Mouse (Mus musculus): ENCODE measurements around the gene Kcne2. TPM values are rescaled to one million over a fixed set of nuclear protein-coding genes. Genes with fewer than 3 reads are reported as not detected.

The Kcne2 gene
- total and polyA plus RNA-seq, 2 experiments from 2014 or later = 1.5 to 10.2 TPM

GRCm38 (mm10) chr16:92294267-92294970 is 2.2 kb downstream of the Kcne2 start:
- H3K27ac ChIP-seq (ENCODE audit: low read depth, low read length) = no peak overlapping the region
- no peaks in the 10 kb centered on the region for H3K9me3 ChIP-seq (ENCODE audit: low read length)
- no peaks in the 10 kb centered on the region for H3K27me3 ChIP-seq (ENCODE audit: insufficient read depth, low read length)
- no peaks in the 10 kb centered on the region for H3K4me1 ChIP-seq (ENCODE audit: insufficient read depth)
- WGBS = 31% methylated on average over 12 of the region's 12 CpGs
- H3K36me3 ChIP-seq (ENCODE audit: insufficient read depth) = no peaks in the 10 kb centered on the region
- DNase-seq (no peak), ATAC-seq (no peak)
- no peak overlapping the region for H3K4me3 ChIP-seq (ENCODE audit: low read depth, low read length)
- no peak overlapping the region for H3K9ac ChIP-seq
- H3K4me2 ChIP-seq (ENCODE audit: low read depth) = no peak overlapping the region
- TF ChIP-seq CTCF (IDR thresholded peaks at IDR 0.05; ENCODE audit: low read depth) = no peak

GRCm38 (mm10) chr16:92295328-92295727 is 3.1 kb downstream of the Kcne2 start:
- H3K4me2 ChIP-seq (ENCODE audit: low read depth) = no peak overlapping the region
- no peak overlapping the region for H3K9ac ChIP-seq
- no peak for TF ChIP-seq CTCF (IDR thresholded peaks at IDR 0.05; ENCODE audit: low read depth)
- H3K27me3 ChIP-seq (ENCODE audit: insufficient read depth, low read length) = no peaks in the 10 kb centered on the region
- no peaks in the 10 kb centered on the region for H3K9me3 ChIP-seq (ENCODE audit: low read length)
- no peak for ATAC-seq
- WGBS = 79% methylated on average over 2 of the region's 2 CpGs
- no peaks in the 10 kb centered on the region for H3K4me1 ChIP-seq (ENCODE audit: insufficient read depth)
- H3K36me3 ChIP-seq (ENCODE audit: insufficient read depth) = no peaks in the 10 kb centered on the region
- DNase-seq = no peak
- no peak overlapping the region for H3K4me3 ChIP-seq (ENCODE audit: low read depth, low read length)
- H3K27ac ChIP-seq (ENCODE audit: low read depth, low read length) = no peak overlapping the region

GRCm38 (mm10) chr16:92300649-92301411 is 8.6 kb downstream of the Kcne2 start, which contains the start of gene Smim11:
Gene Smim11 (plus strand): TSS chr16:92301286.
- DNase-seq (peak; percentile 99), ATAC-seq (peak; percentile 98)
- WGBS = 8% methylated on average over 32 of the region's 32 CpGs
- Histone ChIP-seq H3K4me1 (ENCODE audit: insufficient read depth) (peaks cover 15% of the 10 kb centered on the region), H3K4me3 (ENCODE audit: low read depth, low read length) (peak within 1 kb of the TSS; percentile 60), H3K9ac (peak within 1 kb of the TSS; percentile 71), H3K27ac (ENCODE audit: low read depth, low read length) (peak within 1 kb of the TSS; percentile 82), H3K4me2 (ENCODE audit: low read depth) (peak within 1 kb of the TSS; percentile 78), H3K36me3 (ENCODE audit: insufficient read depth) (peaks cover 3% of the 10 kb centered on the region; the same call in 1 of the 2 replicates), H3K27me3 (ENCODE audit: insufficient read depth, low read length) (no peaks in the 10 kb centered on the region), H3K9me3 (ENCODE audit: low read length) (no peaks in the 10 kb centered on the region)
- no peak for TF ChIP-seq CTCF (IDR thresholded peaks at IDR 0.05; ENCODE audit: low read depth)

- DNase-seq (no peak), ATAC-seq (peak; percentile 49)
These were observed 9.2 kb downstream of the Kcne2 start for GRCm38 (mm10) chr16:92301412-92301806.

GRCm38 (mm10) chr16:92301989-92302388 is 9.8 kb downstream of the Kcne2 start:
- DNase-seq (peak; percentile 42), ATAC-seq (peak; percentile 30)
- 17% methylated on average over 5 of the region's 5 CpGs for WGBS
- peak overlapping the region; percentile 60 for H3K4me3 ChIP-seq (ENCODE audit: low read depth, low read length)
- H3K9ac ChIP-seq = peak overlapping the region; percentile 71
- no peaks in the 10 kb centered on the region for H3K27me3 ChIP-seq (ENCODE audit: insufficient read depth, low read length)
- H3K36me3 ChIP-seq (ENCODE audit: insufficient read depth) = peaks cover 11% of the 10 kb centered on the region; the same call in 1 of the 2 replicates
- peaks cover 15% of the 10 kb centered on the region for H3K4me1 ChIP-seq (ENCODE audit: insufficient read depth)
- peak overlapping the region; percentile 64 for H3K27ac ChIP-seq (ENCODE audit: low read depth, low read length)
- no peak for TF ChIP-seq CTCF (IDR thresholded peaks at IDR 0.05; ENCODE audit: low read depth)
- H3K4me2 ChIP-seq (ENCODE audit: low read depth) = peak overlapping the region; percentile 78
- H3K9me3 ChIP-seq (ENCODE audit: low read length) = no peaks in the 10 kb centered on the region

More at GRCm38 (mm10) chr16:92301412-92301806, 9.2 kb downstream of the Kcne2 start:
- H3K4me1 ChIP-seq (ENCODE audit: insufficient read depth) = peaks cover 15% of the 10 kb centered on the region
- peak overlapping the region; percentile 60 for H3K4me3 ChIP-seq (ENCODE audit: low read depth, low read length)
- 1% methylated on average over 12 of the region's 12 CpGs for WGBS
- no peak for TF ChIP-seq CTCF (IDR thresholded peaks at IDR 0.05; ENCODE audit: low read depth)
- H3K36me3 ChIP-seq (ENCODE audit: insufficient read depth) = peaks cover 9% of the 10 kb centered on the region; the same call in 1 of the 2 replicates
- H3K27me3 ChIP-seq (ENCODE audit: insufficient read depth, low read length) = no peaks in the 10 kb centered on the region
- peak overlapping the region; percentile 78 for H3K4me2 ChIP-seq (ENCODE audit: low read depth)
- no peaks in the 10 kb centered on the region for H3K9me3 ChIP-seq (ENCODE audit: low read length)
- peak overlapping the region; percentile 71 for H3K9ac ChIP-seq
- peak overlapping the region; percentile 64 for H3K27ac ChIP-seq (ENCODE audit: low read depth, low read length)

GRCm38 (mm10) chr16:92302506-92302905 is 10.3 kb downstream of the Kcne2 start:
- peak overlapping the region; percentile 78 for H3K4me2 ChIP-seq (ENCODE audit: low read depth)
- ATAC-seq = no peak
- H3K27ac ChIP-seq (ENCODE audit: low read depth, low read length) = peak overlapping the region; percentile 43; the same call in 1 of the 2 replicates
- H3K4me1 ChIP-seq (ENCODE audit: insufficient read depth) = peaks cover 15% of the 10 kb centered on the region
- 70% methylated on average over 5 of the region's 5 CpGs for WGBS
- peaks cover 17% of the 10 kb centered on the region; the same call in 1 of the 2 replicates for H3K36me3 ChIP-seq (ENCODE audit: insufficient read depth)
- no peaks in the 10 kb centered on the region for H3K9me3 ChIP-seq (ENCODE audit: low read length)
- H3K9ac ChIP-seq = 0 out of 2 replicates have a peak overlapping the region, but pooled peaks have one; percentile 71
- 0 out of 2 replicates have a peak overlapping the region, but pooled peaks have one; percentile 60 for H3K4me3 ChIP-seq (ENCODE audit: low read depth, low read length)
- TF ChIP-seq CTCF (IDR thresholded peaks at IDR 0.05; ENCODE audit: low read depth) = no peak
- DNase-seq = no peak
- H3K27me3 ChIP-seq (ENCODE audit: insufficient read depth, low read length) = no peaks in the 10 kb centered on the region
